Mouse (Mus musculus): ENCODE data around the gene Olfr71. TPM values are rescaled to one million over a fixed set of nuclear protein-coding genes. Genes with fewer than 3 reads are reported as not detected.
A peak's percentile ranks its signal among the peaks of the same experiment; 100 is the strongest.

Olfr71 gene
- polyA plus RNA-seq, 1 experiment from 2014 or later = not detected

GRCm38 (mm10) chr4:43673703-43674102 lies 36.4 kb downstream of the Olfr71 start:
- Histone ChIP-seq H3K9ac (no peak overlapping the region), H3K9me3 (no peaks in the 10 kb centered on the region), H3K27me3 (replicated peaks) (no peaks in the 10 kb centered on the region), H3K4me2 (no peak overlapping the region), H3K36me3 (replicated peaks) (peaks cover 22% of the 10 kb centered on the region), H3K27ac (no peak overlapping the region), H3K4me1 (peaks cover 39% of the 10 kb centered on the region), H3K4me3 (no peak overlapping the region)
- ATAC-seq (replicated peaks) = no peak
- WGBS = 76% methylated on average over 8 of the region's 8 CpGs

- ATAC-seq (replicated peaks) = peak; percentile 21; the same call in 1 of the 2 replicates
- Histone ChIP-seq H3K27ac (no peak overlapping the region), H3K36me3 (replicated peaks) (peaks cover 13% of the 10 kb centered on the region), H3K4me3 (0 out of 2 replicates have a peak overlapping the region, but pooled peaks have one; percentile 18), H3K9ac (no peak overlapping the region; the same call in 1 of the 2 replicates), H3K4me1 (peaks cover 42% of the 10 kb centered on the region), H3K9me3 (no peaks in the 10 kb centered on the region), H3K27me3 (replicated peaks) (no peaks in the 10 kb centered on the region), H3K4me2 (peak overlapping the region; percentile 92)
- 1% methylated on average over 2 of the region's 2 CpGs for WGBS
These were observed 38.0 kb downstream of the Olfr71 start for GRCm38 (mm10) chr4:43672070-43672469.

GRCm38 (mm10) chr4:43669428-43669794 lies 40.6 kb downstream of the Olfr71 start:
- no peaks in the 10 kb centered on the region for H3K9me3 ChIP-seq
- H3K27ac ChIP-seq = peak overlapping the region; percentile 77
- peak overlapping the region; percentile 87 for H3K9ac ChIP-seq
- peak; percentile 57; the same call in 1 of the 2 replicates for ATAC-seq (replicated peaks)
- peak overlapping the region; percentile 85 for H3K4me3 ChIP-seq
- H3K4me1 ChIP-seq = peaks cover 42% of the 10 kb centered on the region
- H3K36me3 ChIP-seq (replicated peaks) = no peaks in the 10 kb centered on the region; the same call in 1 of the 2 replicates
- H3K27me3 ChIP-seq (replicated peaks) = peaks cover 8% of the 10 kb centered on the region
- WGBS = under 1% methylated on average over 25 of the region's 25 CpGs
- H3K4me2 ChIP-seq = peak overlapping the region; percentile 92

GRCm38 (mm10) chr4:43668782-43669427 lies 41.1 kb downstream of the Olfr71 start, which contains the start of the genes Tmem8b and Fam221b:
Gene Tmem8b (plus strand): TSS chr4:43668971.
Gene Fam221b (minus strand): TSS chr4:43669145.
- ATAC-seq (replicated peaks) = peak; percentile 95
- H3K9ac ChIP-seq = peak within 1 kb of the TSS; percentile 87
- peak within 1 kb of the TSS; percentile 92 for H3K4me2 ChIP-seq
- no peaks in the 10 kb centered on the region for H3K9me3 ChIP-seq
- H3K4me3 ChIP-seq = peak within 1 kb of the TSS; percentile 85
- H3K27me3 ChIP-seq (replicated peaks) = peaks cover 9% of the 10 kb centered on the region
- no peaks in the 10 kb centered on the region for H3K36me3 ChIP-seq (replicated peaks)
- 2% methylated on average over 33 of the region's 41 CpGs for WGBS
- H3K4me1 ChIP-seq = peaks cover 42% of the 10 kb centered on the region
- H3K27ac ChIP-seq = peak within 1 kb of the TSS; percentile 77

- Histone ChIP-seq H3K9ac (no peak overlapping the region), H3K27me3 (replicated peaks) (peaks cover 23% of the 10 kb centered on the region), H3K4me2 (no peak overlapping the region), H3K4me1 (peaks cover 24% of the 10 kb centered on the region), H3K4me3 (no peak overlapping the region), H3K27ac (no peak overlapping the region), H3K36me3 (replicated peaks) (no peaks in the 10 kb centered on the region), H3K9me3 (no peaks in the 10 kb centered on the region)
- ATAC-seq (replicated peaks) = no peak
- 26% methylated on average over 4 of the region's 4 CpGs for WGBS
These were observed 43.6 kb downstream of the Olfr71 start for GRCm38 (mm10) chr4:43666412-43666811.

- no peak for ATAC-seq (replicated peaks)
- no peak overlapping the region for H3K9ac ChIP-seq
These were observed 52.9 kb downstream of the Olfr71 start for GRCm38 (mm10) chr4:43657146-43657545.

GRCm38 (mm10) chr4:43656339-43657109 lies 53.5 kb downstream of the Olfr71 start, which contains the start of gene Hint2:
Gene Hint2 (minus strand): TSS chr4:43656466.
- ATAC-seq (replicated peaks) = peak; percentile 98
- H3K9me3 ChIP-seq = no peaks in the 10 kb centered on the region
- H3K4me3 ChIP-seq = peak within 1 kb of the TSS; percentile 93
- no peaks in the 10 kb centered on the region for H3K36me3 ChIP-seq (replicated peaks)
- peaks cover 13% of the 10 kb centered on the region for H3K4me1 ChIP-seq
- WGBS = 2% methylated on average over 34 of the region's 34 CpGs
- H3K4me2 ChIP-seq = peak within 1 kb of the TSS; percentile 93
- peak within 1 kb of the TSS; percentile 95 for H3K27ac ChIP-seq
- H3K9ac ChIP-seq = peak within 1 kb of the TSS; percentile 97
- 0 out of 2 replicates have a peak, but pooled peaks cover 7% of the 10 kb centered on the region for H3K27me3 ChIP-seq (replicated peaks)

More at GRCm38 (mm10) chr4:43657146-43657545, 52.9 kb downstream of the Olfr71 start:
- peak overlapping the region; percentile 95 for H3K27ac ChIP-seq
- peak overlapping the region; percentile 93 for H3K4me3 ChIP-seq
- no peaks in the 10 kb centered on the region for H3K9me3 ChIP-seq
- H3K4me1 ChIP-seq = peaks cover 13% of the 10 kb centered on the region
- whole genome bisulfite sequencing = 60% methylated on average over 4 of the region's 4 CpGs
- H3K27me3 ChIP-seq (replicated peaks) = 0 out of 2 replicates have a peak, but pooled peaks cover 9% of the 10 kb centered on the region
- H3K36me3 ChIP-seq (replicated peaks) = no peaks in the 10 kb centered on the region
- H3K4me2 ChIP-seq = peak overlapping the region; percentile 93

GRCm38 (mm10) chr4:43655656-43656338 lies 54.3 kb downstream of the Olfr71 start:
- WGBS = 4% methylated on average over 34 of the region's 34 CpGs
- H3K27me3 ChIP-seq (replicated peaks) = 0 out of 2 replicates have a peak, but pooled peaks cover 3% of the 10 kb centered on the region
- peak overlapping the region; percentile 93 for H3K4me3 ChIP-seq
- no peaks in the 10 kb centered on the region for H3K36me3 ChIP-seq (replicated peaks)
- ATAC-seq (replicated peaks) = no peak; the same call in none of the 2 replicates
- peaks cover 13% of the 10 kb centered on the region for H3K4me1 ChIP-seq
- no peaks in the 10 kb centered on the region for H3K9me3 ChIP-seq
- H3K27ac ChIP-seq = peak overlapping the region; percentile 95
- peak overlapping the region; percentile 97 for H3K9ac ChIP-seq
- peak overlapping the region; percentile 93 for H3K4me2 ChIP-seq

Other genes with a start within 250 kb of the Olfr71 start
- gene Sit1, start 226.5 kb downstream of the Olfr71 start, polyA plus RNA-seq (2015; fragmentation: Nextera tagmentation; extraction: Ambion mirVana) = not detected in 2 replicates
- 81.4 and 82.8 TPM in 2 replicates for gene Ccdc107, start 217.4 kb downstream of the Olfr71 start, polyA plus RNA-seq (2015; fragmentation: Nextera tagmentation; extraction: Ambion mirVana)
- gene Arhgef39, start 210.6 kb downstream of the Olfr71 start, polyA plus RNA-seq (2015; fragmentation: Nextera tagmentation; extraction: Ambion mirVana) = 6.2 and 7.0 TPM in 2 replicates
- 0.32 and 0.49 TPM in 2 replicates for gene Car9, start 203.3 kb downstream of the Olfr71 start, polyA plus RNA-seq (2015; fragmentation: Nextera tagmentation; extraction: Ambion mirVana)
- 9.8 and 10.7 TPM in 2 replicates for gene Tpm2, start 186.5 kb downstream of the Olfr71 start, polyA plus RNA-seq (2015; fragmentation: Nextera tagmentation; extraction: Ambion mirVana)
- gene Creb3, start 147.9 kb downstream of the Olfr71 start, polyA plus RNA-seq (2015; fragmentation: Nextera tagmentation; extraction: Ambion mirVana) = 82.7 and 94.0 TPM in 2 replicates
- 58.8 and 61.0 TPM in 2 replicates for gene Tln1, start 147.6 kb downstream of the Olfr71 start, polyA plus RNA-seq (2015; fragmentation: Nextera tagmentation; extraction: Ambion mirVana)
- gene Rgp1, start 131.5 kb downstream of the Olfr71 start, polyA plus RNA-seq (2015; fragmentation: Nextera tagmentation; extraction: Ambion mirVana) = 24.8 and 25.7 TPM in 2 replicates
- 67.9 and 71.0 TPM in 2 replicates for gene Gba2, start 131.4 kb downstream of the Olfr71 start, polyA plus RNA-seq (2015; fragmentation: Nextera tagmentation; extraction: Ambion mirVana)
- 1.3 and 1.9 TPM in 2 replicates for gene Msmp, start 125.8 kb downstream of the Olfr71 start, polyA plus RNA-seq (2015; fragmentation: Nextera tagmentation; extraction: Ambion mirVana)
- gene Npr2, start 78.3 kb downstream of the Olfr71 start, polyA plus RNA-seq (2015; fragmentation: Nextera tagmentation; extraction: Ambion mirVana) = 12.8 and 16.0 TPM in 2 replicates
- gene Spag8, start 56.7 kb downstream of the Olfr71 start, polyA plus RNA-seq (2015; fragmentation: Nextera tagmentation; extraction: Ambion mirVana) = 7.7 and 8.9 TPM in 2 replicates
- 64.9 and 65.5 TPM in 2 replicates for gene Hint2, start 53.8 kb downstream of the Olfr71 start, polyA plus RNA-seq (2015; fragmentation: Nextera tagmentation; extraction: Ambion mirVana)
- gene Tmem8b, start 41.3 kb downstream of the Olfr71 start, polyA plus RNA-seq (2015; fragmentation: Nextera tagmentation; extraction: Ambion mirVana) = 15.7 and 17.7 TPM in 2 replicates
- 1.3 and 1.6 TPM in 2 replicates for gene Fam221b, start 41.1 kb downstream of the Olfr71 start, polyA plus RNA-seq (2015; fragmentation: Nextera tagmentation; extraction: Ambion mirVana)
- gene Olfr70, start 9.4 kb downstream of the Olfr71 start, polyA plus RNA-seq (2015; fragmentation: Nextera tagmentation; extraction: Ambion mirVana) = not detected in 2 replicates
- 0.50 and 0.61 TPM in 2 replicates for gene Hrct1, start 16.9 kb upstream of the Olfr71 start, polyA plus RNA-seq (2015; fragmentation: Nextera tagmentation; extraction: Ambion mirVana)
- 0.06 TPM in 1 of 2 replicates, not detected in the other for gene Spaar, start 19.8 kb upstream of the Olfr71 start, polyA plus RNA-seq (2015; fragmentation: Nextera tagmentation; extraction: Ambion mirVana)
- not detected in 2 replicates for gene Olfr159, start 60.8 kb upstream of the Olfr71 start, polyA plus RNA-seq (2015; fragmentation: Nextera tagmentation; extraction: Ambion mirVana)
- gene Olfr156, start 113.6 kb upstream of the Olfr71 start, polyA plus RNA-seq (2015; fragmentation: Nextera tagmentation; extraction: Ambion mirVana) = not detected in 2 replicates
- not detected in 2 replicates for gene Olfr157, start 129.9 kb upstream of the Olfr71 start, polyA plus RNA-seq (2015; fragmentation: Nextera tagmentation; extraction: Ambion mirVana)
- not detected in 2 replicates for gene Olfr155, start 141.3 kb upstream of the Olfr71 start, polyA plus RNA-seq (2015; fragmentation: Nextera tagmentation; extraction: Ambion mirVana)
- 6.7 and 7.0 TPM in 2 replicates for gene Reck, start 165.3 kb upstream of the Olfr71 start, polyA plus RNA-seq (2015; fragmentation: Nextera tagmentation; extraction: Ambion mirVana)
- gene Glipr2, start 247.1 kb upstream of the Olfr71 start, polyA plus RNA-seq (2015; fragmentation: Nextera tagmentation; extraction: Ambion mirVana) = 28.6 and 29.2 TPM in 2 replicates

Measured in midbrain, embryonic 15.5 days (tissue).